ENCODE assay signal across 9 mouse cellular contexts in genomic region chr13:113871853-113872252, GRCm38 (mm10).
DNase-seq lines count a peak whose midpoint lies in the region; ATAC-seq and TF ChIP-seq lines count a peak whose summit lies in the region.
"Had no signal": no experiment of that assay in that cellular context is flagged by ENCODE, and none has a peak within 500 bp of the region (broad histone marks: within the 10 kb centered on the region; RNA-seq: fewer than 3 reads in every experiment).

No protein-coding gene starts in this region.

- H3K27ac ChIP-seq in stomach, embryonic 16.5 days (ENCODE audit: low read length): no peak overlapping the region
- no peak overlapping the region for H3K27ac ChIP-seq in liver, postnatal 0 days (ENCODE audit: low read depth)
- no peak overlapping the region for H3K27ac ChIP-seq in forebrain, embryonic 13.5 days
- H3K27ac ChIP-seq in hindbrain, embryonic 13.5 days: no peak overlapping the region

- no peak overlapping the region for H3K9ac ChIP-seq in stomach, embryonic 16.5 days (ENCODE audit: low read length)
- H3K9ac ChIP-seq in liver, postnatal 0 days (replicated peaks): no peak overlapping the region
- H3K9ac ChIP-seq in forebrain, embryonic 13.5 days: no peak overlapping the region
- H3K9ac ChIP-seq in hindbrain, embryonic 13.5 days: no peak overlapping the region

- WGBS in stomach, embryonic 16.5 days: 44% methylated on average over 13 of the region's 13 CpGs
- 79% methylated on average over 13 of the region's 13 CpGs for WGBS in liver, postnatal 0 days (ENCODE audit: insufficient replicate concordance)
- WGBS in forebrain, embryonic 13.5 days: 64% methylated on average over 13 of the region's 13 CpGs
- 76% methylated on average over 13 of the region's 13 CpGs for WGBS in hindbrain, embryonic 13.5 days

- H3K27me3 ChIP-seq in stomach, embryonic 16.5 days (ENCODE audit: control insufficient read depth, insufficient read depth, low read length): no peaks in the 10 kb centered on the region
- H3K27me3 ChIP-seq in liver, postnatal 0 days (ENCODE audit: insufficient read depth, low read length): no peaks in the 10 kb centered on the region
- H3K27me3 ChIP-seq in forebrain, embryonic 13.5 days: no peaks in the 10 kb centered on the region; the same call in 1 of the 2 replicates
- H3K27me3 ChIP-seq in hindbrain, embryonic 13.5 days: no peaks in the 10 kb centered on the region

- H3K9me3 ChIP-seq in stomach, embryonic 16.5 days (replicated peaks; ENCODE audit: control insufficient read depth, low read length): no peaks in the 10 kb centered on the region
- no peaks in the 10 kb centered on the region for H3K9me3 ChIP-seq in liver, postnatal 0 days (ENCODE audit: low read length)
- no peaks in the 10 kb centered on the region for H3K9me3 ChIP-seq in forebrain, embryonic 13.5 days (replicated peaks)
- no peaks in the 10 kb centered on the region for H3K9me3 ChIP-seq in hindbrain, embryonic 13.5 days
- H3K9me3 ChIP-seq: G1E had no signal

- TF ChIP-seq CTCF in liver, postnatal 0 days (IDR thresholded peaks at IDR 0.05; ENCODE audit: low read depth): no peak

- H3K4me3 ChIP-seq in stomach, embryonic 16.5 days (replicated peaks; ENCODE audit: low read length): no peak overlapping the region
- H3K4me3 ChIP-seq in liver, postnatal 0 days (ENCODE audit: low read depth, low read length): no peak overlapping the region
- H3K4me3 ChIP-seq in forebrain, embryonic 13.5 days: no peak overlapping the region
- H3K4me3 ChIP-seq in hindbrain, embryonic 13.5 days: no peak overlapping the region

- H3K4me2 ChIP-seq in stomach, embryonic 16.5 days (ENCODE audit: low read depth, low read length): no peak overlapping the region
- no peak overlapping the region for H3K4me2 ChIP-seq in liver, postnatal 0 days (ENCODE audit: low read depth, low read length)
- no peak overlapping the region for H3K4me2 ChIP-seq in forebrain, embryonic 13.5 days
- no peak overlapping the region for H3K4me2 ChIP-seq in hindbrain, embryonic 13.5 days

- peak; percentile 46 for DNase-seq in urinary bladder, postnatal 14 days (ENCODE audit: low spot score)
- no peak for DNase-seq in urinary bladder, adult 18-20 months (ENCODE audit: low spot score in 2 of 2)
- peak; percentile 53 to 79 for DNase-seq in heart, adult 9 months (ENCODE audit: low spot score in 2 of 2)
- peak; percentile 78 for DNase-seq in kidney, postnatal 10 days
- no peak for DNase-seq in liver, postnatal 0 days

- no peaks in the 10 kb centered on the region for H3K36me3 ChIP-seq in stomach, embryonic 16.5 days (ENCODE audit: control insufficient read depth, insufficient read depth, low read length)
- no peaks in the 10 kb centered on the region for H3K36me3 ChIP-seq in liver, postnatal 0 days (replicated peaks; ENCODE audit: insufficient read depth, low read length)
- H3K36me3 ChIP-seq in forebrain, embryonic 13.5 days (ENCODE audit: poor library complexity, severe bottlenecking): no peaks in the 10 kb centered on the region
- H3K36me3 ChIP-seq in hindbrain, embryonic 13.5 days: no peaks in the 10 kb centered on the region

- TF ChIP-seq EP300 in liver, postnatal 0 days (IDR thresholded peaks at IDR 0.05; ENCODE audit: low read depth): no peak

- peak; percentile 37; the same call in 1 of the 2 replicates for ATAC-seq in stomach, embryonic 16.5 days (ENCODE audit: insufficient read depth, low FRiP score)
- ATAC-seq in liver, postnatal 0 days: no peak
- ATAC-seq in forebrain, embryonic 13.5 days: no peak
- ATAC-seq in hindbrain, embryonic 13.5 days (ENCODE audit: low FRiP score): no peak

- peaks cover 8% of the 10 kb centered on the region; the same call in 1 of the 2 replicates for H3K4me1 ChIP-seq in stomach, embryonic 16.5 days (ENCODE audit: control insufficient read depth, insufficient read depth, low read length)
- H3K4me1 ChIP-seq in liver, postnatal 0 days (ENCODE audit: insufficient read depth): 0 out of 2 replicates have a peak, but pooled peaks cover 3% of the 10 kb centered on the region
- peaks cover 5% of the 10 kb centered on the region; the same call in 1 of the 2 replicates for H3K4me1 ChIP-seq in forebrain, embryonic 13.5 days
- H3K4me1 ChIP-seq in hindbrain, embryonic 13.5 days (replicated peaks): no peaks in the 10 kb centered on the region; the same call in 1 of the 2 replicates

Comparison
In these comparisons a context has a peak if more than half of its experiments do, and no peak if none do; other contexts are left out.
1. DNase-seq: peak in urinary bladder, postnatal 14 days (single experiment), heart, adult 9 months (2 of 2) and kidney, postnatal 10 days (single experiment); none in urinary bladder, adult 18-20 months (0 of 2) and liver, postnatal 0 days (single experiment).